Mouse (Mus musculus): ENCODE results near the gene Eps15l1. TPM values are rescaled to one million over a fixed set of nuclear protein-coding genes. Genes with fewer than 3 reads are reported as not detected.

Eps15l1 gene
- total and polyA plus RNA-seq, 2 experiments from 2014 or later: 48.8 to 62.9 TPM

DNA sequence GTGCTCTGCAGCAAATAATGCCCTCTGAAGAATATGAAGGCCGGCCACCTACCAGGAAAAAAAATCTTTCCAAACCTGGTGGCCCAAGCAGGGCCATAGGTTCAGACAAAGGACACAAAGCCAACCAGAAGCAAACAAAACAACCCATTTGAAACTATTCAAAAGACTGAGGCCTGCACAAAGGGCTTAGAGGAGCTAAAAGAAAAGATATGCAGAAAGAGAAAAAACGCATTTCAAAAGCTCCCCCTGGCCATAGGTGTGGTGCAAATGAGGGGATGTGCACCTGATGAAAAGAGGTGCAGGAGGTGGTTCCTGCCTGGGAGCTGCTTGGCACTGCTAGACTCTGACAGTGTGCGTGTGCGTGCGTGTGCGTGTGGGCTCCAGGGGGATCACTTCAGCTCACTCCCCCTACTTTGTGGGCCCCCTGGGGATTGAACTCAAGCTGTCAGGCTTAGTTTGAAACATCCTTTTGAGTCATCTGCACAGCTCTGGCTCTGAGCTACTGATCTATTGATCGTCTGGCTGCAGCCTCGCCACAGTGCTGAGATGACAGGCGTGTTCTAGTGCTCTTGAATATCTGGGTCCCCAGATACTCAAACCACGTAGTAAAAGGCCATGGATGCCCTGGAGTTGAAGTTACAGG, 105.1 kb downstream of the Eps15l1 start:
- Histone ChIP-seq H3K27ac (ENCODE audit: low read depth, low read length) (no peak overlapping the region), H3K4me2 (ENCODE audit: low read depth) (no peak overlapping the region), H3K9me3 (ENCODE audit: low read length) (no peaks in the 10 kb centered on the region), H3K4me1 (ENCODE audit: insufficient read depth) (no peaks in the 10 kb centered on the region), H3K4me3 (ENCODE audit: low read depth, low read length) (no peak overlapping the region), H3K36me3 (ENCODE audit: insufficient read depth) (no peaks in the 10 kb centered on the region), H3K27me3 (ENCODE audit: insufficient read depth, low read length) (peaks cover 17% of the 10 kb centered on the region), H3K9ac (no peak overlapping the region)
- DNase-seq (no peak), ATAC-seq (no peak)
- 10% methylated on average over 10 of the region's 10 CpGs for WGBS
- TF ChIP-seq CTCF (IDR thresholded peaks at IDR 0.05; ENCODE audit: low read depth): no peak

GRCm38 (mm10) chr8:72312926-72313518, 108.2 kb downstream of the Eps15l1 start:
- Histone ChIP-seq H3K9me3 (ENCODE audit: low read length) (no peaks in the 10 kb centered on the region), H3K9ac (no peak overlapping the region), H3K4me2 (ENCODE audit: low read depth) (no peak overlapping the region), H3K4me1 (ENCODE audit: insufficient read depth) (no peaks in the 10 kb centered on the region), H3K4me3 (ENCODE audit: low read depth, low read length) (no peak overlapping the region), H3K27me3 (ENCODE audit: insufficient read depth, low read length) (no peaks in the 10 kb centered on the region), H3K27ac (ENCODE audit: low read depth, low read length) (no peak overlapping the region), H3K36me3 (ENCODE audit: insufficient read depth) (no peaks in the 10 kb centered on the region)
- TF ChIP-seq CTCF (IDR thresholded peaks at IDR 0.05; ENCODE audit: low read depth): no peak
- WGBS: 86% methylated on average over 3 of the region's 3 CpGs
- no peak for DNase-seq
- no peak for ATAC-seq

DNA sequence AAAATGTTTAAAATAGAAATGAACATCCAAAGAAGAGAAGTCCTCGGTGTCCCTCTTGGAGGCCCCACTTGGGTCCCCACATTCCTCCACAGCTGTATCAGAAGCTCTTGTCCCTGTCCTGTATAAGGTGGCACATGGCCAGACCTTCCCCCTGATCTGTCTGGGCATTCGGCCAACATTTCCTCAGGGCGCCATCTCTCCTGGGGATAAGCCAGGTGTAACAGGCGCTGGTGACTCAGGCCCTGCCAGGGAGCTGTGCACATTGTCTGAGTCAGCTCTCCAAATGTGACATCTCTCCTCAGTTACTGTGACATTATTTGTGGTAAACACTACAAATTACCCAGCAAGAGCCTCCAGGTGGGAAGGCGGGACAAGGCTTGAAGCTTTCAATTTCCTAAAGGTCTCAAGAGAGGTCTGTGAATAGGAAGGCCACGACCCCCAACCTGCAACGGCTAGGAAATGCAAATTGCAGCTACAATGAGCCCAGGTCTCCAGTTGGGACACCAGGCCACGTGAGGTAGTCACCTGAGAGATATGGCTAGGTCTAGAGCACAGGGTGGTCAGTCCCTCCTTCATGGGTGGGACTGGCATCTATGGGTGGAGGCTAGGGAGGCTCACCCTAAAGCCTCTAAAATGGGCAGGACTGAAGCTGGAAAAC, 110.3 kb downstream of the Eps15l1 start:
- H3K36me3 ChIP-seq (ENCODE audit: insufficient read depth): no peaks in the 10 kb centered on the region
- no peak overlapping the region for H3K9ac ChIP-seq
- no peak for TF ChIP-seq CTCF (IDR thresholded peaks at IDR 0.05; ENCODE audit: low read depth)
- WGBS: 28% methylated on average over 8 of the region's 8 CpGs
- DNase-seq (peak; percentile 24), ATAC-seq (peak; percentile 34; the same call in 1 of the 2 replicates)
- H3K4me3 ChIP-seq (ENCODE audit: low read depth, low read length): no peak overlapping the region
- H3K9me3 ChIP-seq (ENCODE audit: low read length): no peaks in the 10 kb centered on the region
- no peak overlapping the region for H3K4me2 ChIP-seq (ENCODE audit: low read depth)
- no peak overlapping the region for H3K27ac ChIP-seq (ENCODE audit: low read depth, low read length)
- H3K4me1 ChIP-seq (ENCODE audit: insufficient read depth): no peaks in the 10 kb centered on the region
- no peaks in the 10 kb centered on the region for H3K27me3 ChIP-seq (ENCODE audit: insufficient read depth, low read length)

- Histone ChIP-seq H3K27me3 (ENCODE audit: insufficient read depth, low read length) (no peaks in the 10 kb centered on the region), H3K9me3 (ENCODE audit: low read length) (no peaks in the 10 kb centered on the region), H3K4me2 (ENCODE audit: low read depth) (no peak overlapping the region), H3K36me3 (ENCODE audit: insufficient read depth) (no peaks in the 10 kb centered on the region), H3K4me3 (ENCODE audit: low read depth, low read length) (no peak overlapping the region), H3K27ac (ENCODE audit: low read depth, low read length) (no peak overlapping the region), H3K4me1 (ENCODE audit: insufficient read depth) (no peaks in the 10 kb centered on the region), H3K9ac (no peak overlapping the region)
- TF ChIP-seq CTCF (IDR thresholded peaks at IDR 0.05; ENCODE audit: low read depth): no peak
- 11% methylated on average over 6 of the region's 6 CpGs for WGBS
- DNase-seq (no peak), ATAC-seq (no peak)
Measured at GRCm38 (mm10) chr8:72308276-72308675, 113.0 kb downstream of the Eps15l1 start.

- DNase-seq: no peak
- Histone ChIP-seq H3K27me3 (ENCODE audit: insufficient read depth, low read length) (no peaks in the 10 kb centered on the region), H3K36me3 (ENCODE audit: insufficient read depth) (no peaks in the 10 kb centered on the region), H3K9me3 (ENCODE audit: low read length) (no peaks in the 10 kb centered on the region), H3K4me1 (ENCODE audit: insufficient read depth) (no peaks in the 10 kb centered on the region), H3K9ac (no peak overlapping the region), H3K4me2 (ENCODE audit: low read depth) (no peak overlapping the region), H3K27ac (ENCODE audit: low read depth, low read length) (no peak overlapping the region), H3K4me3 (ENCODE audit: low read depth, low read length) (no peak overlapping the region)
- 90% methylated on average over 5 of the region's 5 CpGs for WGBS
- ATAC-seq: no peak
- TF ChIP-seq CTCF (IDR thresholded peaks at IDR 0.05; ENCODE audit: low read depth): no peak
Measured at GRCm38 (mm10) chr8:72306913-72307312, 114.3 kb downstream of the Eps15l1 start.

GRCm38 (mm10) chr8:72305210-72305905, 115.9 kb downstream of the Eps15l1 start, which contains the start of gene Gm10282:
Gene Gm10282 (minus strand): TSS chr8:72305260.
- H3K9me3 ChIP-seq (ENCODE audit: low read length): no peaks in the 10 kb centered on the region
- no peak for TF ChIP-seq CTCF (IDR thresholded peaks at IDR 0.05; ENCODE audit: low read depth)
- H3K4me1 ChIP-seq (ENCODE audit: insufficient read depth): no peaks in the 10 kb centered on the region
- H3K4me2 ChIP-seq (ENCODE audit: low read depth): no peak within 1 kb of the TSS
- 75% methylated on average over 14 of the region's 16 CpGs for WGBS
- H3K27ac ChIP-seq (ENCODE audit: low read depth, low read length): no peak within 1 kb of the TSS
- H3K27me3 ChIP-seq (ENCODE audit: insufficient read depth, low read length): no peaks in the 10 kb centered on the region
- H3K36me3 ChIP-seq (ENCODE audit: insufficient read depth): no peaks in the 10 kb centered on the region
- DNase-seq: no peak
- H3K9ac ChIP-seq: no peak within 1 kb of the TSS
- no peak within 1 kb of the TSS for H3K4me3 ChIP-seq (ENCODE audit: low read depth, low read length)
- no peak for ATAC-seq
